Mouse (Mus musculus) small intestine, adult 2 months (tissue): ENCODE results near the gene Cdc7.

Experiments
- CTCF ChIP-seq: fragments of 200-500 bp; IDR thresholded peaks from 2 replicates; pipeline ENCODE4 v1.5.1; 2012; ENCODE audit warnings: low read depth, mild to moderate bottlenecking, control low read depth, inconsistent platforms, low read length, moderate library complexity, mixed read lengths; ENCODE audit not compliant: insufficient replicate concordance, insufficient read length; ENCODE audit errors: extremely low read depth
- POLR2A ChIP-seq: fragments of 200-500 bp; IDR thresholded peaks from 2 replicates; pipeline ENCODE4 v1.6.1; 2012; ENCODE audit warnings: low read depth, mild to moderate bottlenecking, control low read depth, inconsistent platforms, low read length, moderate library complexity

GRCm38 (mm10) chr5:107017544-107017943 lies 53.4 kb downstream of the Cdc7 start:
- TF ChIP-seq CTCF (peak; percentile 23; the same call in 1 of the 2 replicates), POLR2A (no peak)
